Mouse (Mus musculus): ENCODE results near the gene Rora. TPM values are rescaled to one million over a fixed set of nuclear protein-coding genes. Genes with fewer than 3 reads are reported as not detected.

Rora gene
- polyA plus RNA-seq, 1 experiment: 0.06 TPM

DNA sequence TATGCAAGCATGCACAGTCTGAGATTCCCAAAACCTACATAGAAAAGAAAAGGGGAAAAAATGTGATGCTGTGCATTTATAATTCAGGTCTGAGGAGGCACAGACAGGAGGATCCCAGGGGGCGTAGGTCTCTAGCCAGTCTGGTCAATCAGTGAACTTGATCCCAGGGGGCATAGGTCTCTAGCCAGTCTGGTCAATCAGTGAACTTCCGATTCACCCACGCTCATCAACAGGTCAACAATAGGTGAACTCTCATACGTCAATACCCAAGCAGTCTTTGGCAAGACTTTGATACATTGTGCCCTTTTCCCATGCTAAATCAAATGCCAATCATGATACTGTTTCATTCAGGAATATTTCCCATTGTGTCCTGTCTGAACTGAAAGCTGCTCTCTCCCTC is 530.3 kb downstream of the Rora start:
- TF ChIP-seq CTCF (IDR thresholded peaks at IDR 0.05; ENCODE audit: control insufficient read depth, insufficient read depth, insufficient read length): no peak
- TF ChIP-seq MAX (IDR thresholded peaks at IDR 0.05): no peak
- no peak for TF ChIP-seq MYOG (IDR thresholded peaks at IDR 0.05; ENCODE audit: control insufficient read depth, extremely low read depth, insufficient read length)
- TF ChIP-seq MYOD1 (IDR thresholded peaks at IDR 0.05; ENCODE audit: control insufficient read depth, insufficient read length, low read depth): no peak
- no peak for TF ChIP-seq CEBPB (IDR thresholded peaks at IDR 0.05; ENCODE audit: low read depth)
- no peak for TF ChIP-seq FOSL1 (IDR thresholded peaks at IDR 0.05; ENCODE audit: insufficient read depth, low read length, poor library complexity, severe bottlenecking)
- TF ChIP-seq USF1 (IDR thresholded peaks at IDR 0.05; ENCODE audit: low read depth): no peak

DNA sequence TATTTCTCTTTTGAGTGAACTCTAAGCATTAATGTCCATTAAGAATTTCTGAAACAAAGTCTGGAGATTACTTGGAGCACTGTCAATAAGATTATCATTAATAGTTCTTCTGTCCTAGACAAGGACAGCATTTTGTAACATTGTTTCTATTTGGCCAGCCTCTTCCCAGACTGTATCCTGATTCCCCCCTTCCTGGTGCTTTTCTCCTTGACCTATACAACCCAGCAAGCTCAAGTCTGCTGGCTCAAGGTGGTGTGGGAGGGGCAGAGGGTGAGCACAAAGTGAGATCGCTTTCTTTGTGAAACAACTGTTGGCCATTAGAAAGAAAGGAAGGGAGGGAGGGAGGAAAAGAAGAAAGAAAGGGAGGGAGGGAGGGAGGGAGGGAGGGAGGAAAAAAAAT is 537.1 kb downstream of the Rora start:
- H3K4me3 ChIP-seq (ENCODE audit: insufficient read depth, poor library complexity, severe bottlenecking): no peak overlapping the region
- H3ac ChIP-seq (ENCODE audit: control insufficient read depth, insufficient read length, low read depth): no peak overlapping the region
- no peaks in the 10 kb centered on the region for H3K36me3 ChIP-seq (ENCODE audit: control insufficient read depth, insufficient read depth)
- H3K27me3 ChIP-seq (ENCODE audit: control insufficient read depth, insufficient read depth, insufficient read length): no peaks in the 10 kb centered on the region
- H3K79me3 ChIP-seq (ENCODE audit: low read depth): no peaks in the 10 kb centered on the region
- no peak for TF ChIP-seq MYOD1 (IDR thresholded peaks at IDR 0.05; ENCODE audit: control insufficient read depth, insufficient read length, low read depth)
- no peak for TF ChIP-seq USF1 (IDR thresholded peaks at IDR 0.05; ENCODE audit: low read depth)
- TF ChIP-seq CEBPB (IDR thresholded peaks at IDR 0.05; ENCODE audit: low read depth): no peak
- no peak for TF ChIP-seq CTCF (IDR thresholded peaks at IDR 0.05; ENCODE audit: control insufficient read depth, insufficient read depth, insufficient read length)
- TF ChIP-seq FOSL1 (IDR thresholded peaks at IDR 0.05; ENCODE audit: insufficient read depth, low read length, poor library complexity, severe bottlenecking): no peak
- TF ChIP-seq MYOG (IDR thresholded peaks at IDR 0.05; ENCODE audit: control insufficient read depth, extremely low read depth, insufficient read length): no peak
- no peak for TF ChIP-seq MAX (IDR thresholded peaks at IDR 0.05)
- no peaks in the 10 kb centered on the region for H3K79me2 ChIP-seq (ENCODE audit: control insufficient read depth, insufficient read depth)

More for the DNA sequence above, 530.3 kb downstream of the Rora start:
- Histone ChIP-seq H3K36me3 (ENCODE audit: control insufficient read depth, insufficient read depth) (no peaks in the 10 kb centered on the region), H3K79me3 (ENCODE audit: low read depth) (no peaks in the 10 kb centered on the region), H3K4me3 (ENCODE audit: insufficient read depth, poor library complexity, severe bottlenecking) (no peak overlapping the region), H3K79me2 (ENCODE audit: control insufficient read depth, insufficient read depth) (no peaks in the 10 kb centered on the region), H3K27me3 (ENCODE audit: control insufficient read depth, insufficient read depth, insufficient read length) (no peaks in the 10 kb centered on the region), H3ac (ENCODE audit: control insufficient read depth, insufficient read length, low read depth) (no peak overlapping the region)

DNA sequence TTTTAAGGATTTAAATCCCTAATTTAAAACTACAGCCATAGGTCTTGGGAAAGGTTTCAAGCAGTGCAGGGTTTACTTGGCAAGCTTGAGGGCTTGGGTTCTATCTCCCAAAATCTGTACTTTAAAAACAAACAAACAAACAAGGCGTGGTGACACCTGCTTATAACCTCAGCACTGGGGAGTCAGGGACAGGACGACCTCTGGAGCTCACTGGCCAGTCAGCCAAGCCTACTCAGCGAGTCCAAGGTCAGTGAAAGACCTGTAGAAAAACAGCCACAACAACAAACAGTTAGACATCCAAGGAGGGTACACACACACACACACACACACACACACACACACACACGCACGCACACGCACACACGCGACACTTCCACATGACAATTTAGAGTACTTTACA is 538.9 kb downstream of the Rora start:
- Histone ChIP-seq H3K27me3 (ENCODE audit: control insufficient read depth, insufficient read depth, insufficient read length) (no peaks in the 10 kb centered on the region), H3K4me3 (ENCODE audit: insufficient read depth, poor library complexity, severe bottlenecking) (no peak overlapping the region), H3K36me3 (ENCODE audit: control insufficient read depth, insufficient read depth) (no peaks in the 10 kb centered on the region), H3K79me2 (ENCODE audit: control insufficient read depth, insufficient read depth) (no peaks in the 10 kb centered on the region), H3ac (ENCODE audit: control insufficient read depth, insufficient read length, low read depth) (no peak overlapping the region), H3K79me3 (ENCODE audit: low read depth) (no peaks in the 10 kb centered on the region)
- TF ChIP-seq USF1 (IDR thresholded peaks at IDR 0.05; ENCODE audit: low read depth): no peak

DNA sequence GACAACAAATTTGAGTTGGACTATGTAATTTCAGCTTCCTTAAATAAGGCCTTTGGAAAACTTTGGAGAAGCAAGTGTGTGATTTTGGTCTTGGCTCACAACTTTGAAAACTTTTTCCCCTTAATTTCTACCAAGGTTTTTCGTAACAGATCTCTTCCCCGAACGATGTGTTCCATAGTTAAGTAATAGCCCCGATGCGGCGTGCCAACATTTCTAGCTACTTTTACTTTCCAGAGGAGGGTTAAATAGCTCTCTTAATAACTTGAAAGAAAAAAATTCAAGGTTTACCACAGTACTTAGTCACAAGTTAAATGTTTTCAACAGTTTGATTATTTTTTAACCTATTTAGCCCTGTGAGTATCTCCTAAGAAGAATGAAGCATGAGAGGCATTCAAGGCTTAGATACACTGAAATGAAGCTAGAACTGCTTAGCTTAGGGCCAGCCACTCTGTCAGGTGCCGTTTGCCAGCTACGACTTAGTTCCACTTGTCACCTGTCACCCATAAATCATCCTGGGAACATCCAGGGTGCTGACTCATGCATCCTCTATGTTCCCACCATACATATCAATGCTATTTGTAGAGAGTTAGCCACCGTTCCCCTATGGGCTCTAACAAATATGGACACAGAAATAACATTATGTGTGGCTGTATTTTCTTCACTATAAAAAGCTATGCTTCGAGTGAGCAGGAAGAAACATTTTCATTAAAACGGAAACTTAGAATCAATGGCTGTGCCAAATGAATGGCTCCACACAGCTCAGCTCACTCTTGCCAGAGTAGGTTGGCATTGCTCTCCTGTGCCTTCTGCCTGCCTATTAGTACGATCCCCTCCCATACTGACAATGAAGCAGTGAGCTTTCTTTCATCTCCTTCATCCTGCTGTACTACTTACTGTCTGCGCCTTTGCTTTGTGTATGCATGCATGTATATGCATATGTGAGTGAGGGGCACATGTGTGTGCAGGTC is 541.3 kb downstream of the Rora start:
- H3K36me3 ChIP-seq (ENCODE audit: control insufficient read depth, insufficient read depth): no peaks in the 10 kb centered on the region
- no peak overlapping the region for H3K4me3 ChIP-seq (ENCODE audit: insufficient read depth, poor library complexity, severe bottlenecking)
- no peaks in the 10 kb centered on the region for H3K79me2 ChIP-seq (ENCODE audit: control insufficient read depth, insufficient read depth)
- TF ChIP-seq MYOG (IDR thresholded peaks at IDR 0.05; ENCODE audit: control insufficient read depth, extremely low read depth, insufficient read length) (no peak), FOSL1 (IDR thresholded peaks at IDR 0.05; ENCODE audit: insufficient read depth, low read length, poor library complexity, severe bottlenecking) (no peak), CTCF (IDR thresholded peaks at IDR 0.05; ENCODE audit: control insufficient read depth, insufficient read depth, insufficient read length) (no peak), USF1 (IDR thresholded peaks at IDR 0.05; ENCODE audit: low read depth) (no peak), MYOD1 (IDR thresholded peaks at IDR 0.05; ENCODE audit: control insufficient read depth, insufficient read length, low read depth) (peak; percentile 96), CEBPB (IDR thresholded peaks at IDR 0.05; ENCODE audit: low read depth) (no peak), MAX (IDR thresholded peaks at IDR 0.05) (no peak)
- no peaks in the 10 kb centered on the region for H3K79me3 ChIP-seq (ENCODE audit: low read depth)
- no peaks in the 10 kb centered on the region for H3K27me3 ChIP-seq (ENCODE audit: control insufficient read depth, insufficient read depth, insufficient read length)
- no peak overlapping the region for H3ac ChIP-seq (ENCODE audit: control insufficient read depth, insufficient read length, low read depth)

DNA sequence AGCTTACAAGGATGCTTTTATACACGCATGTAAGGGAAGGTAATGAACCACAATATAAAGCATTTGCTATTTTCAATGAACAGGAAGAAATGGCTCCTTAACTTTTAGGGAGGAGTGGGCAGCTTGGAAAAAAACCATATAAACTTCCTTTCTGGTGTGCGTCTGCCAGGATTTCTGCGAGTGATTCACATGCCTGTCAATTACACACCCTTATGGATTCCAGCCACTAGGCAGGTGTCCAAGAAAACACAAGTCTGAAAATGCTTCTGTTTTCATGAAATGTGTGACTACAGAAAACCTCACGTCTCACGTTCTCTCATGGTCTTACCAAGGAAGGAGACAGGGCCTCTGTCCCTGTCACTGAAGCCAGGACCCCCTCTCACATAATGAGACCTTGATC is 560.2 kb downstream of the Rora start:
- Histone ChIP-seq H3ac (ENCODE audit: control insufficient read depth, insufficient read length, low read depth) (no peak overlapping the region), H3K79me2 (ENCODE audit: control insufficient read depth, insufficient read depth) (no peaks in the 10 kb centered on the region), H3K79me3 (ENCODE audit: low read depth) (no peaks in the 10 kb centered on the region), H3K36me3 (ENCODE audit: control insufficient read depth, insufficient read depth) (no peaks in the 10 kb centered on the region), H3K4me3 (ENCODE audit: insufficient read depth, poor library complexity, severe bottlenecking) (no peak overlapping the region), H3K27me3 (ENCODE audit: control insufficient read depth, insufficient read depth, insufficient read length) (no peaks in the 10 kb centered on the region)
- TF ChIP-seq MYOG (IDR thresholded peaks at IDR 0.05; ENCODE audit: control insufficient read depth, extremely low read depth, insufficient read length) (no peak), MAX (IDR thresholded peaks at IDR 0.05) (no peak), CTCF (IDR thresholded peaks at IDR 0.05; ENCODE audit: control insufficient read depth, insufficient read depth, insufficient read length) (no peak), FOSL1 (IDR thresholded peaks at IDR 0.05; ENCODE audit: insufficient read depth, low read length, poor library complexity, severe bottlenecking) (no peak), MYOD1 (IDR thresholded peaks at IDR 0.05; ENCODE audit: control insufficient read depth, insufficient read length, low read depth) (no peak), CEBPB (IDR thresholded peaks at IDR 0.05; ENCODE audit: low read depth) (no peak)
